Mouse (Mus musculus): ENCODE results near the gene Gm20721.
A peak's percentile ranks its signal among the peaks of the same experiment; 100 is the strongest.
"Not testable (repeated sequence)": the region's sequence is repeated elsewhere in the genome, so short reads cannot be mapped to it uniquely, and the experiment has no call there.

Gene Gm20721

GRCm38 (mm10) chr2:174329663-174330615 lies 16.6 kb downstream of the Gm20721 start:
- DNase-seq (ENCODE audit: low spot score) = peak; percentile 89

- peak; percentile 38 for DNase-seq (ENCODE audit: low spot score)
Measured at GRCm38 (mm10) chr2:174328926-174329662, 17.4 kb downstream of the Gm20721 start.

DNA sequence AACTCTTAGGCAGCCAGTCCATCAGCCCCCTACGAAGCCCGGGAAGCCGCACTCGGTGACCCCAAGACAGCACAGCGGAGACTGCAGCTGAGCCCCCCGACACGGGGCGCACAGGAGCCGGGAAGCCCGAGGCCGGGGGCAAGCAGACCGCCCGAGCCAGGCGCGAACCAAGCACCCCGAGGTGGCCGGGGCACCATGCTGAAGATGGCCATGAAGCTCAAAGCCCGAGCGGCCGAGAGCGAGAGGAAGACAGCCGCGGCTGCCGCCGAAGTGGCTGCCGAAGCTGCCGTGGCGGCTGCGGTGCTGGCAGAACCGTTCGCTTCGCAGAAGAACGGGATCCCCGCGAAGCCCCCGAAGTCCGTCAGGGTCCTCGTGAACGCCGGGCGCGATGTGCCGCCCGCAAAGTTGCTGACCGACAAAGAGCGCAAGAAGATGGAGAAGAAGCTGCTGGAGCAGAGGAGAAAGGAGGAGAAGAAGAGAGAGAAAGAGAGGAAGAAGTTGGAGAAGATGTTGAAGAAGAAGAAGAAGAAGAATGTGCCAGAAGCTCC lies 18.1 kb downstream of the Gm20721 start:
- no peak for DNase-seq (ENCODE audit: low spot score)

DNA sequence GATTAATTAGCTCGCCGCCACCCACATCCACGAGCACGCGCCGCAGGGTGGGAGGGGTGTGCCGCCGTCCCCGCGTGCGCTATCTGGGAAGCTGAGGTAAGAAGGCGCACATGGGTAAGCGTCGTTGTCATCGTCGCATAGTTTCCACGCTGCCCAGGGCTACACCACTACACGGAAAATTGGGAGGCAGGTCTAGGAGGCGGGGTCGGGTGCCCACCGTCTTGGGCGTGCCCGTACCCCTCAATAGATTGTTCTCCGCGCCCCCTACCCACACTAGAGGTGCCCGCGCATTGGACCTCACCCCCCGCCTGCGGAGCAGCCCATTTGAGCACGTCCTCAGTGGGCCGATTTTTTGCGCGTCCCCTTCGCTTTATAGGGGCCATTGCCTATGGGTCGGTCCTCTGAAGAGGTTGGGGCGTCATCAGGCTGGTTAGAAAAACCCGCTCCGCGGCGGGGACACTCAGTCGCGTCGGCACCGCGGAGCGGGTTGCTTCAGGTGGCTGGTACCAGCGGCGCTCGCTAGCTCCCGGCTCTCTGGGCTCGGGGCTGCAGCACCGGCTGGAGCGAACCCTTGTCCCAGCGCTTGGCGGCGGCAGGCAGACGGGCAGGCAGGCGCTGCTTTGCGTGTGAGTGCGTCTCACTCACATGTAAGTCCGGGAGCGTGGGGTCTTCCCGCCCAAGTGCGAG lies 19.1 kb downstream of the Gm20721 start:
- DNase-seq (ENCODE audit: low spot score) = peak; percentile 68

DNA sequence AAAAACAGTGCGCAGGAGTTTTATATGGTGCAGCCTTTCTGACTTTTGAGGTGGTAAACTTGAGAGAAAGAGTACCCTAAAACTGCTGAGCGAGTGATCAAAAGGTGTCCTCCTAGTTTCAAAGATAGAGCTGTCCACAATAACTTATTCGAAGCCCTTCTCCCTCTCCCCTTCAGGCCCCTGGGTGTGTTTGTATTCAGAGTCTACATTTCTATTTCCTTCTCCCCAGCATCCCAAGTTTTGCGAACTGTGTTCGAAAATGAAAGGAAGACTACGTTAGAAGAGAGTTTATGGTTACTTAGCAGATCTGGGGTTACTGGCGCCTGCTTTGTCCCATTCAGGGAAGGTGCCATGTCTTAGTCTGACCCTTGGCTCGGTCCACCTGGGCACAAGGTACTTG lies 20.0 kb downstream of the Gm20721 start:
- DNase-seq (ENCODE audit: low spot score) = no peak

GRCm38 (mm10) chr2:174325989-174326388 lies 20.5 kb downstream of the Gm20721 start:
- no peak for DNase-seq (ENCODE audit: low spot score)

DNA sequence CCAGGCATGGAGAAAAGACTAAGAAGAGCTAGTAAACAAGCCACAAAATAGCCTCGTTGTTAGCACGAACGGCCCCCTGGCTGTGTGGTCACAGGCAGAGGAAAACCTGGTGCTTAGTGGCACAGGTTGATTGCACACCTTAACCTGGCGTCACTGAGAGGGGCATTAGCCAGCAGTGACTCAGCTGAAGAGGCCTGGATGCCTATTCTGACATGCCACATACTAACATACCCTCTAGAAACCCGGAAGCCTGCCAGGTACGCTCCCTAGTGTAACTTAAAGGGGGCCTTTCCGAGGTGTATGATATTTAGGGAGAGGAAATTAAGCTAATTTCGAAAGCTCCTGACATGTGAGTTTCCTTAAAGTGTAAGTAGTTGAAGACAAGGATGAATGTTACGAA lies 29.9 kb downstream of the Gm20721 start:
- DNase-seq (ENCODE audit: low spot score) = no peak

DNA sequence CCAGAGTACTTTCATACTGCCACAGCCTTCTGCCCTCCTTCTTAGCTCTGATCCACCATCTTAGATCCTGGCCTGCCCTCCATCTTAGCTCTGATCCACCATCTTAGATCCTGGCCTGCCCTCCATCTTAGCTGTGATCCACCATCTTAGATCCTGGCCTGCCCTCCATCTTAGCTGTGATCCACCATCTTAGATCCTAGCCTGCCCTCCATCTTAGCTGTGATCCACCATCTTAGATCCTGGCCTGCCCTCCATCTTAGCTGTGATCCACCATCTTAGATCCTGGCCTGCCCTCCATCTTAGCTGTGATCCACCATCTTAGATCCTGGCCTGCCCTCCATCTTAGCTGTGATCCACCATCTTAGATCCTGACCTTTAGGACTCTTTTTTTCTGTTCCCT lies 31.1 kb downstream of the Gm20721 start:
- not testable (repeated sequence) for DNase-seq (ENCODE audit: low spot score)

DNA sequence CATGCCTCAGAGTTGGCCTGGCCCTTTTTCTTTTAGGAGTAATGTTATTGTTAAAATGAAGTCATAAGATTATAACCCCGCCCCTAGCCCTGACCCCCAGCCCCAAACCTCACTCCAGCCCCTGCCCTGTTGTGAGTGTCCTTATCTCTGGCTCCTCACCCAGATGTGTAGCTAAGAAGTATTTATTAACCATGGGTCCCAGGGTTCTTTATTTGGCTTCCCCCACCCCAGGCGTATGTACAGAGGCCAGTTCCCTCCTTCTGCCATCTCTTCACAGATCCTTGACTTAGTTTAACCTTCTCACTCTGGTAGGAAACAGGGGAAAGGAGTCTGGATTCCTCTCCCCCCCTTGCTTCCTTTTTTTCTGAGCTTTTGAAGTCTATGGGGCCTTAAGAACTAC lies 33.9 kb downstream of the Gm20721 start:
- no peak for DNase-seq (ENCODE audit: low spot score)

- DNase-seq (ENCODE audit: low spot score) = peak; percentile 68
Measured at GRCm38 (mm10) chr2:174312118-174312647, 34.3 kb downstream of the Gm20721 start.

DNA sequence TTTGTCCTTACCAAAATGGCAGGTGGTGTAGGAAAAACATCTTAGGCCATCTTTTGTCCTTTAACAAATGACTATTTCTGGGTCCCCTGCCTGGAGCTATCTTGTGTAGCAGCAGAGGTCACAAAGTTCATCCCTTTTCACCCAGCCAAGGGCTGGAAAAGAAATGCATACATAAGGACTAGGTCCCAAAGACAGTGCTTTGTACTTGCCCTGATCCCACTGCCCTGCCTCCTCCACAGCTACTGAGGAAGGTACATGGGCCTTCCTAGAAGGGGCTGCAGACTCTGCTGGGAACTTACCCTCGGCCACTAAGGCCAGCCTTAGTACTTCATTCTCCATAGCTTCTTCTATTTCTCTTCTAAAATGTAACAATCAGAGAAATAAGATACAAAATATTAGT lies 34.9 kb downstream of the Gm20721 start:
- no peak for DNase-seq (ENCODE audit: low spot score)

GRCm38 (mm10) chr2:174310913-174311514 lies 35.5 kb downstream of the Gm20721 start:
- DNase-seq (ENCODE audit: low spot score) = peak; percentile 51

GRCm38 (mm10) chr2:174307903-174308302 lies 38.6 kb downstream of the Gm20721 start:
- no peak for DNase-seq (ENCODE audit: low spot score)

- no peak for DNase-seq (ENCODE audit: low spot score)
Measured at GRCm38 (mm10) chr2:174305646-174306045, 40.9 kb downstream of the Gm20721 start.

DNA sequence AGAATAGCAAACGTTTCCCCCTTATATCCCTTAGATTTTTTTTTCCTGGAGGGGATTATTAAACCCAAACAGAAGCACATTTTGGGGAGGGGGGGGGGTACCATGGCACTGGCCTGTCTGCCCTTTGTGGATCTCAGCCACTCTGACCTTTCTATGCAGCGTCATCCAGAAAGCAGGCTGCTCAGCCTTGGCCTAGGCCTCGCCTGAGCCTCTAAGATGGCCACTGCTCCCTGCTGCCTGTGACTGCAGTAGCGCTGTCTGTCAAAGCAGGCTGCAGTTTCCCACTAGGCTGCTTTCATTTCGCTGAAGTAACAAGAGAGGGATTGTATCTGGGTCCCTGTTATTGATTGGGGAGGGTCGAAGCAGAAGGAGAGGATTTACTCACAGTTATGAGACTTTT lies 44.0 kb downstream of the Gm20721 start:
- no peak for DNase-seq (ENCODE audit: low spot score)

DNA sequence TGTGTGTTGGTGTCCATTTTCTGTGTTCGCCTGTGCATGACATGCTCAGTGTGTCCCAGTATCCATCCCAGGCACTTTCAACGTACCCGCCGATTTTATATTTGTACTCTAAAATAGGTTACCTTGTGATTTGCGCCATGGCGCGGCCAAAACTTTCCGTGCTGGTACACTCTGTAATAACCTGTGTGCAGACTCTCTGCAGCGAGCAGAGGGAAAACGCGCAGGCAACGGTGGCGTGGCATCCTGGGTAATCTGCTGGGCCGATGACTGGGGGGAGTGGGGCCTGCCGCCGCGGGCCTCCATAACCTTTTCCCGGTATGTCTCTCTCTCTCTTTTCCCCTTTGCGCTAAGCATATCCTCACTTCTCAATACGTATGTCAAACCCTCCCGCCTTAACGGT lies 45.8 kb downstream of the Gm20721 start:
- DNase-seq (ENCODE audit: low spot score) = no peak

GRCm38 (mm10) chr2:174300186-174300585 lies 46.3 kb downstream of the Gm20721 start:
- no peak for DNase-seq (ENCODE audit: low spot score)

- DNase-seq (ENCODE audit: low spot score) = no peak
Measured at GRCm38 (mm10) chr2:174299771-174300160, 46.7 kb downstream of the Gm20721 start.

DNA sequence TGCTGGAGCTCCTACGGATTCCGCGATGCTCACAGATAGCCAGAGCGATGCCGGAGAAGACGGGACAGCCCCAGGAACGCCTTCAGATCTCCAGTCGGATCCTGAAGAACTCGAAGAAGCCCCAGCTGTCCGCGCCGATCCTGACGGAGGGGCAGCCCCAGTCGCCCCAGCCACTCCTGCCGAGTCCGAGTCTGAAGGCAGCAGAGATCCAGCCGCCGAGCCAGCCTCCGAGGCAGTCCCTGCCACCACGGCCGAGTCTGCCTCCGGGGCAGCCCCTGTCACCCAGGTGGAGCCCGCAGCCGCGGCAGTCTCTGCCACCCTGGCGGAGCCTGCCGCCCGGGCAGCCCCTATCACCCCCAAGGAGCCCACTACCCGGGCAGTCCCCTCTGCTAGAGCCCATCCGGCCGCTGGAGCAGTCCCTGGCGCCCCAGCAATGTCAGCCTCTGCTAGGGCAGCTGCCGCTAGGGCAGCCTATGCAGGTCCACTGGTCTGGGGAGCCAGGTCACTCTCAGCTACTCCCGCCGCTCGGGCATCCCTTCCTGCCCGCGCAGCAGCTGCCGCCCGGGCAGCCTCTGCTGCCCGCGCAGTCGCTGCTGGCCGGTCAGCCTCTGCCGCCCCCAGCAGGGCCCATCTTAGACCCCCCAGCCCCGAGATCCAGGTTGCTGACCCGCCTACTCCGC lies 47.3 kb downstream of the Gm20721 start:
- DNase-seq (ENCODE audit: low spot score) = no peak

DNA sequence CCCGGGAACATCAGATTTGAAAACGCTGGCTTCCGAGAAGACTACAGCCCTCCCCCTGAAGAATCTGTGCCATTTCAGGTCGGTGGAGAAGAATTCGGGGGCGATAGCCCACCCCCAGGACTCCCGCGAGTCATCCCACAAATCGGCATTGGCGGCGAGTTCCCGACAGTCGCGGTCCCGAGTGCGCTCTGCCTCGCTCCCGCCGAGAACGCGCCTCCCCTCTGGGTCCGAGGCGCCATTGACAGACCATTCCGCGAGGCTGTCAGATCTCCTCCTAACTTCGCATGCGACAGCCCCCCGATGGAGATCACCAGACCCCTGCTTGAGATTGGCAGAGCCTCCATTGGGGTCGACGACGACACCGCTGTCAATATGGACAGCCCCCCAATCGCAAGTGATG lies 48.0 kb downstream of the Gm20721 start:
- no peak for DNase-seq (ENCODE audit: low spot score)

- DNase-seq (ENCODE audit: low spot score) = no peak
Measured at GRCm38 (mm10) chr2:174297851-174298250, 48.7 kb downstream of the Gm20721 start.

Measured in ovary, postnatal 36 days (tissue).